Mouse (Mus musculus) MEL (cell line): Measurements from ENCODE around the gene Thsd7a. TPM values are rescaled to one million over a fixed set of nuclear protein-coding genes. Genes with fewer than 3 reads are reported as not detected.

ENCODE experiments used
- DNase-seq: peaks from one replicate; pipeline ENCODE4 v3.0.0; 2011; ENCODE audit warnings: low read depth, low spot score
- H3K27ac ChIP-seq: 2 replicates; pipeline ENCODE4 v1.5.1; 2012; ENCODE audit warnings: low read depth, mild to moderate bottlenecking, control low read depth, low read length, moderate library complexity; ENCODE audit not compliant: control insufficient read depth
- H3K27me3 ChIP-seq, 2 experiments: fragments of 150-350 bp in 1 of 2; sonication (generic) in 1 of 2; 2 replicates each; pipeline ENCODE4 v1.6.1; 2012; ENCODE audit warnings: low read length in 2 of 2, mild to moderate bottlenecking in 2 of 2, improper control_type of control experiment in 1 of 2, moderate library complexity in 1 of 2; ENCODE audit not compliant: insufficient read depth in 2 of 2, control insufficient read depth in 1 of 2
- H3K36me3 ChIP-seq, 2 experiments: 2 replicates each; pipeline ENCODE4 v1.6.1; 2012 to 2014; ENCODE audit warnings: low read length in 2 of 2, improper control_type of control experiment in 1 of 2, inconsistent platforms in 1 of 2, mild to moderate bottlenecking in 1 of 2; ENCODE audit not compliant: insufficient read depth in 2 of 2, control insufficient read depth in 1 of 2
- H3K4me1 ChIP-seq, 2 experiments: fragments of 150-350 bp in 1 of 2; sonication (generic) in 1 of 2; 2 replicates each; pipeline ENCODE4 v1.6.1; 2012; ENCODE audit warnings: low read length in 2 of 2, improper control_type of control experiment in 1 of 2, mild to moderate bottlenecking in 1 of 2; ENCODE audit not compliant: insufficient read depth in 2 of 2, control insufficient read depth in 1 of 2
- H3K4me3 ChIP-seq, 2 experiments: fragments of 150-350 bp in 1 of 2; sonication (generic) in 1 of 2; 2 replicates each; pipeline ENCODE4 v1.5.1; 2012; ENCODE audit warnings: low read depth in 2 of 2, low read length in 2 of 2, mild to moderate bottlenecking in 2 of 2, moderate library complexity in 2 of 2, control low read depth in 1 of 2, improper control_type of control experiment in 1 of 2; ENCODE audit not compliant: control insufficient read depth in 1 of 2, insufficient read depth in 1 of 2
- H3K79me2 ChIP-seq: 2 replicates; pipeline ENCODE4 v1.6.1; 2012; ENCODE audit warnings: mild to moderate bottlenecking, low read length, moderate library complexity; ENCODE audit not compliant: control insufficient read depth, poor library complexity, insufficient read depth
- H3K9ac ChIP-seq: 2 replicates; pipeline ENCODE4 v1.6.1; 2012; ENCODE audit warnings: low read depth, mild to moderate bottlenecking, control low read depth, low read length, moderate library complexity; ENCODE audit not compliant: control insufficient read depth, poor library complexity, severe bottlenecking
- H3K9me3 ChIP-seq: fragments of 150-350 bp; sonication (generic); replicated peaks from 2 replicates; pipeline ENCODE4 v1.6.1; 2012; ENCODE audit warnings: mild to moderate bottlenecking, low read length, improper control_type of control experiment, moderate library complexity; ENCODE audit not compliant: insufficient read depth
- CTCF ChIP-seq, 3 experiments: IDR thresholded peaks in 2 of 3; conservative IDR thresholded peaks in 1 of 3; 2 replicates each; pipeline ENCODE4 v1.5.1; 2011 to 2012; ENCODE audit warnings: low read length in 3 of 3, low read depth in 2 of 3, mild to moderate bottlenecking in 2 of 3, improper control_type of control experiment in 1 of 3, inconsistent platforms in 1 of 3, mixed read lengths in 1 of 3, moderate library complexity in 1 of 3; ENCODE audit not compliant: control insufficient read depth in 1 of 3, insufficient read depth in 1 of 3, poor library complexity in 1 of 3, severe bottlenecking in 1 of 3
- E2F4 ChIP-seq: IDR thresholded peaks from 2 replicates; pipeline ENCODE4 v1.6.1; 2011; ENCODE audit warnings: low read depth, low read length, improper control_type of control experiment, borderline replicate concordance
- ELF1 ChIP-seq: IDR thresholded peaks from 2 replicates; pipeline ENCODE4 v1.6.1; 2014; ENCODE audit warnings: low read depth, mild to moderate bottlenecking, inconsistent platforms, low read length, improper control_type of control experiment, moderate library complexity
- EP300 ChIP-seq, 2 experiments: IDR thresholded peaks; 2 replicates each; pipeline ENCODE4 v1.6.1; 2011; ENCODE audit warnings: improper control_type of control experiment in 2 of 2, low read length in 2 of 2, low read depth in 1 of 2, mild to moderate bottlenecking in 1 of 2
- GABPA ChIP-seq: IDR thresholded peaks from 2 replicates; pipeline ENCODE4 v1.6.1; 2012; ENCODE audit warnings: low read depth, mild to moderate bottlenecking, inconsistent platforms, low read length, improper control_type of control experiment, moderate library complexity
- HCFC1 ChIP-seq: IDR thresholded peaks from 2 replicates; pipeline ENCODE4 v1.6.1; 2012; ENCODE audit warnings: low read depth, mild to moderate bottlenecking, inconsistent platforms, low read length, improper control_type of control experiment, moderate library complexity
- KAT2A ChIP-seq: conservative IDR thresholded peaks from 2 replicates; pipeline ENCODE4 v1.6.1; 2012; ENCODE audit warnings: low read depth, low read length, improper control_type of control experiment, inconsistent platforms
- MEF2A ChIP-seq: IDR thresholded peaks from 2 replicates; pipeline ENCODE4 v1.6.1; 2014; ENCODE audit warnings: low read depth, mild to moderate bottlenecking, inconsistent platforms, low read length, improper control_type of control experiment; ENCODE audit not compliant: poor library complexity, insufficient replicate concordance, severe bottlenecking; ENCODE audit errors: extremely low read depth
- MYB ChIP-seq: IDR thresholded peaks from 2 replicates; pipeline ENCODE4 v1.6.1; 2011; ENCODE audit warnings: mild to moderate bottlenecking, low read depth, low read length, improper control_type of control experiment
- NELFE ChIP-seq: IDR thresholded peaks from 2 replicates; pipeline ENCODE4 v1.6.1; 2011; ENCODE audit warnings: low read depth, low read length, improper control_type of control experiment
- NRF1 ChIP-seq: IDR thresholded peaks from 2 replicates; pipeline ENCODE4 v1.6.1; 2014; ENCODE audit warnings: low read depth, mild to moderate bottlenecking, inconsistent platforms, low read length, improper control_type of control experiment, moderate library complexity; ENCODE audit not compliant: poor library complexity, insufficient read depth, severe bottlenecking
- RCOR1 ChIP-seq: IDR thresholded peaks from 2 replicates; pipeline ENCODE4 v1.6.1; 2012; ENCODE audit warnings: low read depth, mild to moderate bottlenecking, inconsistent platforms, low read length, improper control_type of control experiment
- SIN3A ChIP-seq: IDR thresholded peaks from 2 replicates; pipeline ENCODE4 v1.6.1; 2012; ENCODE audit warnings: low read length, improper control_type of control experiment, inconsistent platforms
- TAL1 ChIP-seq: IDR thresholded peaks from 2 replicates; pipeline ENCODE4 v1.6.1; 2012; ENCODE audit warnings: mild to moderate bottlenecking, inconsistent platforms, low read length, moderate library complexity, mixed read lengths
- USF1 ChIP-seq: IDR thresholded peaks from 2 replicates; pipeline ENCODE4 v1.6.1; 2014; ENCODE audit warnings: low read depth, mild to moderate bottlenecking, inconsistent platforms, low read length, improper control_type of control experiment, moderate library complexity
- USF2 ChIP-seq, 2 experiments: IDR thresholded peaks; 2 replicates each; pipeline ENCODE4 v1.6.1; 2011 to 2012; ENCODE audit warnings: improper control_type of control experiment in 2 of 2, low read length in 2 of 2, borderline replicate concordance in 1 of 2, inconsistent platforms in 1 of 2, low read depth in 1 of 2, mild to moderate bottlenecking in 1 of 2; ENCODE audit not compliant: insufficient read depth in 1 of 2
- ZMIZ1 ChIP-seq: IDR thresholded peaks from 2 replicates; pipeline ENCODE4 v1.6.1; 2012; ENCODE audit warnings: low read depth, mild to moderate bottlenecking, inconsistent platforms, low read length, improper control_type of control experiment, moderate library complexity
- polyA plus RNA-seq, 2 experiments: library from polyadenylated mRNA; stranded (reverse) in 1 of 2; unstranded in 1 of 2; fragments of >175 nt in 1 of 2; fragments of >200 nt in 1 of 2; gene quantifications; 2 replicates each; pipeline versions ENCODE4 v1.2.1 to v1.2.4; 2012; ENCODE audit warnings: low replicate concordance in 2 of 2, low read depth in 1 of 2; ENCODE audit not compliant: insufficient read length in 2 of 2, insufficient read depth in 1 of 2, missing spikeins in 1 of 2
- total RNA-seq: library from RNA; depleted of rRNA; stranded (reverse); fragments of 300-350 nt; gene quantifications from 2 replicates; pipeline ENCODE4 v1.2.3, GENCODE M21; 2012

Thsd7a gene
- total and polyA plus RNA-seq, 3 experiments: not detected

- H3K9me3 ChIP-seq: no peaks in the 10 kb centered on the region
- DNase-seq: no peak
- H3K27me3 ChIP-seq: no peaks in the 10 kb centered on the region
- H3K36me3 ChIP-seq: no peaks in the 10 kb centered on the region
- TF ChIP-seq RCOR1: no peak
- TF ChIP-seq MEF2A: no peak
- no peak for TF ChIP-seq USF1
- TF ChIP-seq TAL1: no peak
- TF ChIP-seq GABPA: no peak
- no peak for TF ChIP-seq MYB
- no peak for TF ChIP-seq SIN3A
- TF ChIP-seq CTCF (IDR thresholded peaks at IDR 0.05 in 2 of 3, conservative IDR thresholded peaks at IDR 0.05 in 1 of 3; ENCODE audit: control insufficient read depth in 1 of 3, insufficient read depth in 1 of 3, low read depth in 2 of 3, low read length in 3 of 3, poor library complexity in 1 of 3, severe bottlenecking in 1 of 3): no peak
- no peak for TF ChIP-seq EP300 (IDR thresholded peaks at IDR 0.05; ENCODE audit: low read depth in 1 of 2, low read length in 2 of 2)
- TF ChIP-seq KAT2A: no peak
- no peak for TF ChIP-seq ZMIZ1
- no peak for TF ChIP-seq ELF1
- TF ChIP-seq E2F4: no peak
- no peak for TF ChIP-seq USF2 (IDR thresholded peaks at IDR 0.05; ENCODE audit: borderline replicate concordance in 1 of 2, insufficient read depth in 1 of 2, low read depth in 1 of 2, low read length in 2 of 2)
- no peak for TF ChIP-seq HCFC1
- no peaks in the 10 kb centered on the region for H3K4me1 ChIP-seq
- H3K79me2 ChIP-seq: no peaks in the 10 kb centered on the region
- H3K9ac ChIP-seq: no peak overlapping the region
- H3K27ac ChIP-seq: no peak overlapping the region
- H3K4me3 ChIP-seq: no peak overlapping the region
Observed at GRCm38 (mm10) chr6:12742791-12743190, 6.4 kb downstream of the Thsd7a start.

GRCm38 (mm10) chr6:12733924-12734323 lies 15.3 kb downstream of the Thsd7a start:
- Histone ChIP-seq H3K27me3 (no peaks in the 10 kb centered on the region), H3K79me2 (no peaks in the 10 kb centered on the region), H3K4me1 (no peaks in the 10 kb centered on the region)

More at GRCm38 (mm10) chr6:12733924-12734323, 15.3 kb downstream of the Thsd7a start:
- no peak for TF ChIP-seq NRF1
- no peak for TF ChIP-seq NELFE
- no peak for TF ChIP-seq MEF2A
- Histone ChIP-seq H3K9ac (no peak overlapping the region), H3K27ac (no peak overlapping the region), H3K36me3 (no peaks in the 10 kb centered on the region), H3K9me3 (no peaks in the 10 kb centered on the region), H3K4me3 (no peak overlapping the region)
- no peak for DNase-seq
